Mouse (Mus musculus): Measurements from ENCODE around the gene Foxs1. TPM values are rescaled to one million over a fixed set of nuclear protein-coding genes. Genes with fewer than 3 reads are reported as not detected.
A peak's percentile ranks its signal among the peaks of the same experiment; 100 is the strongest.

Gene Foxs1
- total and polyA plus RNA-seq, 2 experiments from 2014 or later, result 2.4 to 3.1 TPM

DNA sequence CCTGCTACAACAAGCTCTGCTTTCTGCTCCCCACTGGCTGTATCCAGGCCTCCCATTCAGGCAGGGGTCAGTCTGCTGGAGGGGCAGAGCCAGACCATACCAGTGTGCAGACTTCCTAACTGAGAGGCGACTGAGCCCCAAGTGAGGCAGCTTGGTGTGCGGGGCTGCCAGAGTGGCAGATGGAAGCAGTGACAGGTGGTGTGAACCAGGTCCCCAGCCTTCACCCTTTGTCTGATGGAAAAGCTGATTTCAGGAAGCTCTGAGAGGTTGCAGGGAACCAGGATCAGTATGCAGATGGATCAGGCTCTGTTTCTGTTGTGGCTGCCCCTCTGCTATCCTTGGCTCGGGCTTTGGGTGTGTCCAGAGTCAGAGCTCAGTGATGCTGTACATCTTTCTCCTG lies 9.4 kb downstream of the Foxs1 start:
- H3K9me3 ChIP-seq (ENCODE audit: low read length), result no peaks in the 10 kb centered on the region
- no peaks in the 10 kb centered on the region for H3K4me1 ChIP-seq (ENCODE audit: insufficient read depth)
- no peak overlapping the region for H3K4me3 ChIP-seq (ENCODE audit: low read depth, low read length)
- DNase-seq (no peak), ATAC-seq (no peak)
- no peak overlapping the region for H3K9ac ChIP-seq
- H3K36me3 ChIP-seq (ENCODE audit: insufficient read depth), result no peaks in the 10 kb centered on the region
- 65% methylated on average over 3 of the region's 3 CpGs for WGBS
- H3K27me3 ChIP-seq (ENCODE audit: insufficient read depth, low read length), result no peaks in the 10 kb centered on the region
- H3K4me2 ChIP-seq (ENCODE audit: low read depth), result no peak overlapping the region
- H3K27ac ChIP-seq (ENCODE audit: low read depth, low read length), result no peak overlapping the region
- no peak for TF ChIP-seq CTCF (IDR thresholded peaks at IDR 0.05; ENCODE audit: low read depth)

DNA sequence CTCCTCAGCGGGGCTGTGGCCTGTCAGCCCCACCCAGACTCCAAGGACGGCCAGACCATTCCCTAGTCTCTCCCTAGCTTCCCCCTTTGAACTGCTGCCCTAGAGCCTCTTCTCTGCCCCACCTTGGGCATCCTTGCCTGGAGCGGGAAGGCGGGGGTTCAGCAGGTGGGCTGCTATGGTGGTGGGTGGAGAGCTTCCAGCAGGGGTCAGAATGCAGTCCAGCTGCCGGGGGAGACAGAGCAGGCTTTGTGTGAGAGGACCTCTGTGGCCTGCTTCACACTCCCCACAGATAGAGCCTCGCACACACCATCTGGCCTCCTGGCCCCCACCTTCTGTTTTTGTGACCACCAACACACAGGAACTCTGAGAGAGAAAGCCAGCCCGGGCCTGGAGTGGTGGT lies 10.6 kb downstream of the Foxs1 start:
- Histone ChIP-seq H3K27me3 (ENCODE audit: insufficient read depth, low read length) (no peaks in the 10 kb centered on the region), H3K4me1 (ENCODE audit: insufficient read depth) (no peaks in the 10 kb centered on the region), H3K9ac (no peak overlapping the region), H3K9me3 (ENCODE audit: low read length) (no peaks in the 10 kb centered on the region), H3K4me3 (ENCODE audit: low read depth, low read length) (no peak overlapping the region), H3K4me2 (ENCODE audit: low read depth) (no peak overlapping the region), H3K27ac (ENCODE audit: low read depth, low read length) (no peak overlapping the region), H3K36me3 (ENCODE audit: insufficient read depth) (no peaks in the 10 kb centered on the region)
- DNase-seq, result no peak
- TF ChIP-seq CTCF (IDR thresholded peaks at IDR 0.05; ENCODE audit: low read depth), result no peak
- 41% methylated on average over 7 of the region's 7 CpGs for WGBS
- ATAC-seq, result no peak

- Histone ChIP-seq H3K4me2 (ENCODE audit: low read depth) (no peak overlapping the region), H3K4me1 (ENCODE audit: insufficient read depth) (no peaks in the 10 kb centered on the region), H3K36me3 (ENCODE audit: insufficient read depth) (no peaks in the 10 kb centered on the region), H3K9me3 (ENCODE audit: low read length) (no peaks in the 10 kb centered on the region), H3K27ac (ENCODE audit: low read depth, low read length) (no peak overlapping the region), H3K9ac (no peak overlapping the region), H3K27me3 (ENCODE audit: insufficient read depth, low read length) (peaks cover 6% of the 10 kb centered on the region), H3K4me3 (ENCODE audit: low read depth, low read length) (no peak overlapping the region)
- DNase-seq (no peak), ATAC-seq (no peak)
- no peak for TF ChIP-seq CTCF (IDR thresholded peaks at IDR 0.05; ENCODE audit: low read depth)
- WGBS, result 68% methylated on average over 9 of the region's 9 CpGs
These were observed 15.3 kb downstream of the Foxs1 start for GRCm38 (mm10) chr2:152917671-152918070.

DNA sequence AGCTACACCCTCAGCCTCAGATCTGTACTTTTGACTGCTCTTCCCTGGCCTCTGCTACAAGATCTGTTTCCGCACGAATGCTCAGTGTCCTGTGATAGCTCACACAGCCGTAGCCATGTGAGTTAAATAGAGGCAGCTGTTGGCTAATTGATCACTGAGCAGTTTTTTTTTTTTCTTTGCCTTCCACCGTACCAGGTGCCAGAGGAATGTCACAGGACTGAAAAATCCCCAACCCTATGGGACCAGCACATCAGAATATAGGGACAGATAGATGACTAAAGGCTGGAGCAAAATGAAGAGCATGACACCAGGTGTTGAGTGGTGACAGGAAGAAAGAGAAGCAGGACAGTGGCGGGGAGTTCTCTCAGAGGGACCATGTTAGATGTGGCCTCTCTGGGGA lies 16.9 kb downstream of the Foxs1 start:
- no peak for ATAC-seq
- Histone ChIP-seq H3K9ac (no peak overlapping the region), H3K27me3 (ENCODE audit: insufficient read depth, low read length) (peaks cover 6% of the 10 kb centered on the region), H3K4me1 (ENCODE audit: insufficient read depth) (no peaks in the 10 kb centered on the region), H3K27ac (ENCODE audit: low read depth, low read length) (no peak overlapping the region), H3K9me3 (ENCODE audit: low read length) (no peaks in the 10 kb centered on the region), H3K4me3 (ENCODE audit: low read depth, low read length) (no peak overlapping the region), H3K36me3 (ENCODE audit: insufficient read depth) (no peaks in the 10 kb centered on the region), H3K4me2 (ENCODE audit: low read depth) (no peak overlapping the region)
- DNase-seq, result no peak
- no peak for TF ChIP-seq CTCF (IDR thresholded peaks at IDR 0.05; ENCODE audit: low read depth)
- WGBS, result 51% methylated on average over 5 of the region's 5 CpGs

DNA sequence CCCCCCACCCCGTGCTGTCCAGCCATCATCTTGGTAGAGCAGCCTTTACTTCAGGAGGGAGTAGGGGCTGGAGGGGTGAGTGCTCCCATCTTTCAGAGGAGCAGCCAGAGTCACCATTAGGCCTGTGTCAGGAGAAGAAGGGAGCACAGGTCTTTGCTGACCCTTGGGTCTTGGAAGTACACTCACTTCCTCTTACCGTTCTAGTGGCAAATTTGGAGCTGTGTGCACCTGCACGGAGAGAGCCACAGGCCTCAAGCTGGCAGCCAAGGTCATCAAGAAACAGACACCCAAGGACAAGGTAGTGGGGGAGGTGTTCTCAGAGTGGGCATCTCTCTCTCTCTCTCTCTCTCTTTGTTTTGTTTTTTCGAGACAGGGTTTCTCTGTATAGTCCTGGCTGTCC lies 17.6 kb downstream of the Foxs1 start:
- H3K9ac ChIP-seq, result no peak overlapping the region
- 68% methylated on average over 4 of the region's 4 CpGs for WGBS
- H3K4me3 ChIP-seq (ENCODE audit: low read depth, low read length), result no peak overlapping the region
- H3K27ac ChIP-seq (ENCODE audit: low read depth, low read length), result no peak overlapping the region
- H3K4me2 ChIP-seq (ENCODE audit: low read depth), result no peak overlapping the region
- H3K27me3 ChIP-seq (ENCODE audit: insufficient read depth, low read length), result peaks cover 6% of the 10 kb centered on the region
- no peaks in the 10 kb centered on the region for H3K36me3 ChIP-seq (ENCODE audit: insufficient read depth)
- TF ChIP-seq CTCF (IDR thresholded peaks at IDR 0.05; ENCODE audit: low read depth), result no peak
- H3K4me1 ChIP-seq (ENCODE audit: insufficient read depth), result no peaks in the 10 kb centered on the region
- no peak for DNase-seq
- no peaks in the 10 kb centered on the region for H3K9me3 ChIP-seq (ENCODE audit: low read length)
- no peak for ATAC-seq

DNA sequence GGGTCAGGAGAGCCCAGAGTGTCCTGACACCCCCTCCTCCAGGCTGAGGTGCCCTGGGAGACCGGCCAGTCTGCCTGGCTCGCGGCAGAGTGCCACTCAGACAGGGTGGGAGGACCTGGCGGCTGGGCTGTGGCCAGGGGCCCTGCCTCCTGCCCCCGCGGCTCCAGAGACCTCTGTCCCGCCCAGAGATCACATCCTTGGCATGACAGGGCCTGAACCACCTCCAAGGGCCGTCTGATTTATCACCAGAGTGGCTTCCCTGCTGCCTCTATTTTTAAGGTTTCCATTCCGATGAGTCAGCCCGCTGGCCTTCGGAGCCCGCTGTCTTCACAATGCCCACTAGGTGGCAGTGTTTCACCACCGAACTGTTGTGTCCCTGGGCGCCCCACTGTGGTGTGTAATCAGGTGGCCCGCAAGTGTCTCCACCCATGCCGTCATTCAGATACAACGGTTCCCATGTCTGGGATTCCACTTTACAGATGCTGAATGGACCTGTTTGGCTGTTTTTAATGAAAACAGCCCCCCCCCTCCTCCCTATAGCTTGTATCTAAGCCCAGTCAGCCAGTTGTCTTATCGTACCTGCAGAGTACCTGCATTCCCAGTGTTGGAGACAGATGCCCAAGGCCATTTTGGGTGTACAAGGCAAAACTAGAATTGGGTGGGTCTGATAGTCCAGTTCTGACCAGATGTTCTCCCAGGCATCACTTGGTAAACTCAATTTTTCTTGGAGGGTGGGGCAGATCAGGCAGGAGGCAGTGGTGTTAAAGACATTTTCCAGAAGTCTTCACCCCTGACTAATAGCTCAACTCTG lies 18.5 kb downstream of the Foxs1 start:
- H3K27ac ChIP-seq (ENCODE audit: low read depth, low read length), result no peak overlapping the region
- peaks cover 6% of the 10 kb centered on the region for H3K27me3 ChIP-seq (ENCODE audit: insufficient read depth, low read length)
- no peaks in the 10 kb centered on the region for H3K4me1 ChIP-seq (ENCODE audit: insufficient read depth)
- ATAC-seq (peak; percentile 91), DNase-seq (peak; percentile 95)
- peak overlapping the region; percentile 16; the same call in 1 of the 2 replicates for H3K4me3 ChIP-seq (ENCODE audit: low read depth, low read length)
- peak overlapping the region; percentile 45 for H3K9ac ChIP-seq
- no peaks in the 10 kb centered on the region for H3K9me3 ChIP-seq (ENCODE audit: low read length)
- H3K36me3 ChIP-seq (ENCODE audit: insufficient read depth), result no peaks in the 10 kb centered on the region
- H3K4me2 ChIP-seq (ENCODE audit: low read depth), result peak overlapping the region; percentile 49
- 3% methylated on average over 18 of the region's 18 CpGs for WGBS
- peak; percentile 98 for TF ChIP-seq CTCF (IDR thresholded peaks at IDR 0.05; ENCODE audit: low read depth)

DNA sequence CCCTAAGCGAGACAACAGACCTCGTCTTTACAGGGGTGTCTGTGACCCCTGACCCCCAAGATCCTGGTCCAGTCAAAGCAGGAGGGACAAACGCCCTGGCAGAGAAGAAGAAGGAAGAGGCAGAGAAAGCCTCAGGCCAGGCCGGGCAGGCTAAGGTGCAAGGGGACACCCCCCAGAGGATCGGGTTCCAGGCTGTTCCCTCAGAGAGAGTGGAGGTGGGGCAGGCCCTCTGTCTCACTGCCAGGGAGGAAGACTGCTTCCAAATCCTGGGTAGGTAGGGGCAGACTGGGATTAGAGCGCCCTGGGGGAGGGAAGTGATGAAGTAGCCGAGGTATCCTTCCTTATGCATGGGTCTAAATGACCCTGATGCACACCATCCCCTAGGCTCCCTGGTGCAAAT lies 19.5 kb downstream of the Foxs1 start:
- TF ChIP-seq CTCF (IDR thresholded peaks at IDR 0.05; ENCODE audit: low read depth), result no peak
- DNase-seq (no peak), ATAC-seq (no peak)
- no peak overlapping the region for H3K9ac ChIP-seq
- peaks cover 6% of the 10 kb centered on the region for H3K27me3 ChIP-seq (ENCODE audit: insufficient read depth, low read length)
- no peak overlapping the region for H3K27ac ChIP-seq (ENCODE audit: low read depth, low read length)
- H3K4me1 ChIP-seq (ENCODE audit: insufficient read depth), result no peaks in the 10 kb centered on the region
- no peak overlapping the region for H3K4me3 ChIP-seq (ENCODE audit: low read depth, low read length)
- no peaks in the 10 kb centered on the region for H3K9me3 ChIP-seq (ENCODE audit: low read length)
- no peaks in the 10 kb centered on the region for H3K36me3 ChIP-seq (ENCODE audit: insufficient read depth)
- WGBS, result 41% methylated on average over 7 of the region's 7 CpGs
- H3K4me2 ChIP-seq (ENCODE audit: low read depth), result no peak overlapping the region

Data from forebrain, postnatal 0 days (tissue).